Mouse (Mus musculus) CH12.LX (cell line): Measurements from ENCODE around the gene Thoc6. TPM values are rescaled to one million over a fixed set of nuclear protein-coding genes. Genes with fewer than 3 reads are reported as not detected.
A peak's percentile ranks its signal among the peaks of the same experiment; 100 is the strongest.

ENCODE experiments used
- DNase-seq: peaks from one replicate; pipeline ENCODE4 v3.0.0-alpha.2; 2013; ENCODE audit errors: extremely low read depth
- H3K27ac ChIP-seq: 2 replicates; pipeline ENCODE4 v1.5.1; 2012; ENCODE audit warnings: low read depth, mild to moderate bottlenecking, control low read depth, moderate library complexity; ENCODE audit not compliant: insufficient read depth
- H3K27me3 ChIP-seq: replicated peaks from 2 replicates; pipeline ENCODE3; 2012; ENCODE audit warnings: inconsistent platforms
- H3K36me3 ChIP-seq, 2 experiments: replicated peaks in 1 of 2; 2 replicates each; pipeline versions ENCODE3 to v1.6.1; 2012; ENCODE audit warnings: inconsistent platforms in 1 of 2, low read length in 1 of 2, mild to moderate bottlenecking in 1 of 2, mixed read lengths in 1 of 2, moderate library complexity in 1 of 2; ENCODE audit not compliant: control insufficient read depth in 1 of 2, insufficient read depth in 1 of 2
- H3K4me1 ChIP-seq, 2 experiments: 2 replicates each; pipeline ENCODE4 v1.6.1; 2012; ENCODE audit warnings: inconsistent platforms in 1 of 2, moderate library complexity in 1 of 2; ENCODE audit not compliant: insufficient read depth in 2 of 2, control insufficient read depth in 1 of 2
- H3K4me2 ChIP-seq: 2 replicates; pipeline ENCODE4 v1.6.1; 2012; ENCODE audit warnings: low read depth, mild to moderate bottlenecking, control low read depth; ENCODE audit not compliant: poor library complexity, insufficient read depth, severe bottlenecking
- H3K4me3 ChIP-seq, 3 experiments: fragments of 150-350 bp in 1 of 3; sonication (generic) in 1 of 3; replicated peaks in 1 of 3; 2 replicates each; pipeline versions ENCODE3 to v1.5.1; 2011 to 2012; ENCODE audit warnings: low read depth in 2 of 3, low read length in 2 of 3, mild to moderate bottlenecking in 2 of 3, moderate library complexity in 2 of 3, control low read depth in 1 of 3, improper control_type of control experiment in 1 of 3, inconsistent platforms in 1 of 3, mixed read lengths in 1 of 3; ENCODE audit not compliant: poor library complexity in 1 of 3
- H3K79me2 ChIP-seq: replicated peaks from 2 replicates; pipeline ENCODE4 v1.6.1; 2012; ENCODE audit warnings: mild to moderate bottlenecking, moderate library complexity; ENCODE audit not compliant: control insufficient read depth, poor library complexity, insufficient read depth, severe bottlenecking; ENCODE audit errors: extremely low read depth
- H3K9ac ChIP-seq: 2 replicates; pipeline ENCODE4 v1.6.1; 2012; ENCODE audit warnings: low read depth, mild to moderate bottlenecking, control low read depth, moderate library complexity; ENCODE audit not compliant: insufficient read depth
- H3K9me3 ChIP-seq: replicated peaks from 2 replicates; pipeline ENCODE3; 2012; ENCODE audit warnings: low read length, inconsistent platforms, mixed read lengths
- BHLHE40 ChIP-seq: IDR thresholded peaks from 2 replicates; pipeline ENCODE4 v1.6.1; 2011; ENCODE audit warnings: mild to moderate bottlenecking, low read depth, low read length, improper control_type of control experiment
- E2F4 ChIP-seq: IDR thresholded peaks from 2 replicates; pipeline ENCODE4 v1.6.1; 2011; ENCODE audit warnings: low read depth, low read length, improper control_type of control experiment; ENCODE audit not compliant: insufficient replicate concordance
- ELF1 ChIP-seq: IDR thresholded peaks from 2 replicates; pipeline ENCODE4 v1.6.1; 2014; ENCODE audit warnings: low read depth, mild to moderate bottlenecking, inconsistent platforms, low read length, improper control_type of control experiment
- GABPA ChIP-seq: IDR thresholded peaks from 2 replicates; pipeline ENCODE4 v1.6.1; 2012; ENCODE audit warnings: low read depth, low read length, improper control_type of control experiment, inconsistent platforms; ENCODE audit not compliant: insufficient replicate concordance
- JUN ChIP-seq: IDR thresholded peaks from 2 replicates; pipeline ENCODE4 v1.6.1; 2011; ENCODE audit warnings: low read depth, mild to moderate bottlenecking, low read length, improper control_type of control experiment, moderate library complexity; ENCODE audit not compliant: insufficient read depth
- JUND ChIP-seq: conservative IDR thresholded peaks from 2 replicates; pipeline ENCODE4 v1.6.1; 2011; ENCODE audit warnings: low read depth, low read length, improper control_type of control experiment
- KAT2A ChIP-seq: IDR thresholded peaks from 2 replicates; pipeline ENCODE4 v1.6.1; 2012; ENCODE audit warnings: low read length, improper control_type of control experiment, inconsistent platforms; ENCODE audit not compliant: insufficient replicate concordance
- MAFK ChIP-seq: IDR thresholded peaks from 2 replicates; pipeline ENCODE4 v1.6.1; 2011; ENCODE audit warnings: low read length, improper control_type of control experiment; ENCODE audit not compliant: insufficient replicate concordance
- MAZ ChIP-seq: IDR thresholded peaks from 2 replicates; pipeline ENCODE4 v1.6.1; 2012; ENCODE audit warnings: low read depth, mild to moderate bottlenecking, inconsistent platforms, low read length, improper control_type of control experiment, moderate library complexity
- MEF2A ChIP-seq: IDR thresholded peaks from 2 replicates; pipeline ENCODE4 v1.6.1; 2014; ENCODE audit warnings: low read depth, mild to moderate bottlenecking, inconsistent platforms, low read length, improper control_type of control experiment, borderline replicate concordance
- NELFE ChIP-seq: IDR thresholded peaks from 2 replicates; pipeline ENCODE4 v1.6.1; 2011; ENCODE audit warnings: low read depth, low read length, improper control_type of control experiment
- PAX5 ChIP-seq: IDR thresholded peaks from 2 replicates; pipeline ENCODE4 v1.6.1; 2012; ENCODE audit warnings: low read length, inconsistent platforms, mixed read lengths
- POLR2A ChIP-seq: IDR thresholded peaks from 2 replicates; pipeline ENCODE4 v1.6.1; 2011; ENCODE audit warnings: low read depth, mild to moderate bottlenecking, improper control_type of control experiment, low read length
- RAD21 ChIP-seq: IDR thresholded peaks from 2 replicates; pipeline ENCODE4 v1.6.1; 2011; ENCODE audit warnings: low read depth, mild to moderate bottlenecking, low read length, improper control_type of control experiment, moderate library complexity
- SMC3 ChIP-seq: IDR thresholded peaks from 2 replicates; pipeline ENCODE4 v1.6.1; 2011; ENCODE audit warnings: low read depth, low read length, improper control_type of control experiment
- TCF12 ChIP-seq: IDR thresholded peaks from 2 replicates; pipeline ENCODE4 v1.6.1; 2014; ENCODE audit warnings: low read depth, mild to moderate bottlenecking, inconsistent platforms, low read length, improper control_type of control experiment
- UBTF ChIP-seq: IDR thresholded peaks from 2 replicates; pipeline ENCODE4 v1.6.1; 2012; ENCODE audit warnings: low read depth, mild to moderate bottlenecking, inconsistent platforms, low read length, improper control_type of control experiment, moderate library complexity
- USF1 ChIP-seq: IDR thresholded peaks from 2 replicates; pipeline ENCODE4 v1.6.1; 2014; ENCODE audit warnings: low read depth, mild to moderate bottlenecking, inconsistent platforms, low read length, improper control_type of control experiment
- ZC3H11A ChIP-seq: IDR thresholded peaks from 2 replicates; pipeline ENCODE4 v1.6.1; 2012; ENCODE audit warnings: low read depth, mild to moderate bottlenecking, inconsistent platforms, low read length, improper control_type of control experiment
- ZKSCAN1 ChIP-seq: IDR thresholded peaks from 2 replicates; pipeline ENCODE4 v1.6.1; 2012; ENCODE audit warnings: low read depth, inconsistent platforms, low read length, improper control_type of control experiment, borderline replicate concordance
- ZNF384 ChIP-seq: IDR thresholded peaks from 2 replicates; pipeline ENCODE4 v1.6.1; 2012; ENCODE audit warnings: low read depth, low read length, improper control_type of control experiment, inconsistent platforms
- dilution Hi-C: fragments of 300-500 bp; cut with MboI; formaldehyde crosslinking; loops from 2 replicates; pipeline ENCODE4 v1.14.3; 2020; ENCODE audit warnings: low sequenced_read_pairs; ENCODE audit not compliant: extremely low pct_unique_long_range_greater_than_20kb, extremely low pct_ligation_motif_present
- in situ Hi-C: fragments of 300-500 bp; cut with MboI; formaldehyde crosslinking; loops from 3 replicates; pipeline ENCODE4 v1.14.3; 2019; ENCODE audit warnings: low sequenced_read_pairs, low pct_ligation_motif_present, low pct_unique_long_range_greater_than_20kb, mixed read lengths
- polyA plus RNA-seq: library from polyadenylated mRNA; unstranded; fragments of >175 nt; gene quantifications from 2 replicates; pipeline ENCODE4 v1.2.1, GENCODE M21; 2012; ENCODE audit warnings: low read depth; ENCODE audit not compliant: insufficient read length
- total RNA-seq, 2 experiments: library from RNA; depleted of rRNA; stranded (reverse); fragments of 300-350 nt in 1 of 2; fragments of >200 nt in 1 of 2; gene quantifications; 2 replicates each; pipeline ENCODE4 v1.2.3; 2012 to 2014

Gene Thoc6
- total and polyA plus RNA-seq, 3 experiments = 37.4 to 41.4 (median 37.9) TPM

DNA sequence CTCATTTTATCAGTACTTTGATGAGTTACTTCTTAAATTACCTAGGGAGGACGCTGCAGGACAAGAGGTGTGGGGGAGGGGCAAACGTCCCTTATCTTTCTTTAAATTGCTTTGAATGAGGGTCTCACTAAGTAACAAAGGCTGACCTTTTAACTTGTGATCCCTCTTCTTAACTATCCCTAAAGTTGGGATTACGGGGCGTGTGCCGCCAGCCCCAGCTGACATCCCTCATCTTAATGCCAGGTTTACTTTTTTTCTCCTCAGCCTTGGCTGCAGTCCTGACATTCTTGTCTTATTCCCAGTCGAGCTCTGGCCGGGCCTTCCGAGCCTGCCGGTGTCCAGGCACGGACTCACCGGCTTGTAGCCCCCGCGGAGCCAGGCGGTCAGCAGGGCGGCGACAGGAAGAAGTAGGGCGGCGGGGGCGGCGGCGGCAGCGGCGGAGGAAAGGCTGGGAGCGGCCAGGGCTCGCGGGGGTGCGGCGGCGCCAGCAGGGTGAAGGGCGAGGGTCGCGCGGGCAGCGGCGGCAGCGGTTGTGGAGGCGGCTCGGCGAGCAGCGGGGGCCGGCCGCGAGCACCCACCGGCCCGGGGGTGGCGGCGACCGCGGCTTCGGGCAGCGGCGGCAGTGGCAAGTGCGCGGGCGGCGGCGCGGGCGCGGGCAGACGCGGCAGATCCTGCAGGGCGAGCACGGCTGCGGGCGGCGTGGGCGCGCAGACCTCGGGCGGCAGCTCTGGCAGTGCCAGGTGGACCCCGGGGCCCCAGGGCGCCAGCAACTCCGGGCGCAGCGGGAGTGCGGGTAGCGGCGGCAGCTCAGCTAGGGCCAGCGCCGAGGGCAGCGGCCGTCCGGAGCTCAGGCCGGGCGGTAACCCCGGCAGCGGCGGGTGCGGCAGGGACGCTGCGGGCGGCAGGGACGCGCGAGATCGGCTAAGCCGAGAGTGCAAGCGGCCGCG lies 25.7 kb upstream of the Thoc6 start:
- Histone ChIP-seq H3K27me3 (peaks cover 87% of the 10 kb centered on the region), H3K4me1 (peaks cover 5 to 9% of the 10 kb centered on the region in 2 experiments), H3K79me2 (no peaks in the 10 kb centered on the region), H3K4me2 (peak overlapping the region; percentile 68), H3K36me3 (no peaks in the 10 kb centered on the region), H3K9me3 (no peaks in the 10 kb centered on the region)
- dilution Hi-C loops = no loop called here
- no peak for TF ChIP-seq KAT2A
- no peak for TF ChIP-seq UBTF
- no peak for TF ChIP-seq ZC3H11A
- no peak for TF ChIP-seq BHLHE40
- no peak for TF ChIP-seq MEF2A
- no peak for TF ChIP-seq ZNF384
- no peak for TF ChIP-seq ZKSCAN1
- no peak for TF ChIP-seq PAX5
- TF ChIP-seq, all 38 proteins: peak for 0
- in situ Hi-C loops = loop anchor here (5.0 kb wide), 1 partner anchor 37 kb away; the partner anchor contains the start of gene Bicdl2
- Histone ChIP-seq H3K9ac (no peak overlapping the region), H3K4me3 (peak overlapping the region in 2 of 3 experiments; percentile 7 to 40), H3K27ac (no peak overlapping the region)
- no peak for DNase-seq

DNA sequence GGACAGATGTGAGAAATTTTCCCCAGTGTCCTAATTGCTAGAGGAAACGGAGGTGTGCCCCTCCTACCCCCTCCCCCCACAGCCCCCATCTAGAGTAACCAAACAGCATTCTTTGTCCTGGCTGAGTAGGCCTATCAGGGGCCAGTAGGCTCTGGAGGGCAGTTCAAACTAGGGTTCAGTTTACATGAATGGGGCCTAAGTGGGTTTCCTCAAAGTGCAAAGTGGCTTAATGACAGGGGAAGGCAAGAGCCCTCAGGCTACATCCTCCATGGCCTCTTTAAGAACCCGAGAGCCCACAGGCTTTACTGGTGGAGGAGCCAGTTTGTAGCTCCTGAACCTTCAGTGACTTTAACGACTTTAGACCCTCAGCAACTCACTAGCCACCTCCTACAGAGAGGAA lies 22.1 kb upstream of the Thoc6 start:
- Histone ChIP-seq H3K27ac (no peak overlapping the region), H3K27me3 (peaks cover 79% of the 10 kb centered on the region)

DNA sequence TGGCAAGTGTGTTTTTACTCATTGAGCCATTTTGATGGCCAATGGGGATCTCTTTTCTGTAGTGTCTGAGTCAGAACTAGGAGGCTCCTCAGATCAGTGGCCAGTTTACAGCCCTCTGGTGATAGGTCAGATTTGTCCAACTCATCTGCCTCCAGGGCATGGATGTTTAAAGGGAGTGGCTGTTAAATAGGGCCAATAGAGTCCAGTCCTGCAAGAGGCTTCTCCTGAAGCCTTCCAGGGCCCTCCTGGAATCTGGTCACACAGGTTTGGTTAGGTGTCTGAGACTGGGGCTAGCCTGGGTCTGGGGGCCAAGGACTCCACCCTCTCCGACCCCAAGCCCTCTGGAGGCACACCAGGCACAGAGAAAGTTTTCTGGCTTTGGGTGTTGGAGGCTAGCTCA lies 20.8 kb upstream of the Thoc6 start:
- H3K36me3 ChIP-seq = no peaks in the 10 kb centered on the region
- dilution Hi-C loops = no loop called here
- no peak overlapping the region for H3K27ac ChIP-seq

More for the DNA sequence above, 22.1 kb upstream of the Thoc6 start:
- peaks cover 5 to 9% of the 10 kb centered on the region in 2 experiments for H3K4me1 ChIP-seq
- H3K36me3 ChIP-seq = no peaks in the 10 kb centered on the region
- H3K4me2 ChIP-seq = no peak overlapping the region
- no peaks in the 10 kb centered on the region for H3K79me2 ChIP-seq
- no peak overlapping the region for H3K4me3 ChIP-seq
- in situ Hi-C loops (no loop called here), dilution Hi-C loops (no loop called here)
- no peak for DNase-seq
- TF ChIP-seq UBTF (no peak), SMC3 (no peak), JUND (no peak), GABPA (no peak), JUN (no peak), TCF12 (no peak)
- H3K9ac ChIP-seq = no peak overlapping the region
- no peaks in the 10 kb centered on the region for H3K9me3 ChIP-seq

More for the DNA sequence above, 20.8 kb upstream of the Thoc6 start:
- TF ChIP-seq NELFE (no peak), E2F4 (no peak), USF1 (no peak), RAD21 (no peak), JUND (no peak), POLR2A (no peak), MAZ (no peak), MAFK (no peak), ELF1 (no peak)
- no peak overlapping the region for H3K4me2 ChIP-seq
- H3K4me3 ChIP-seq = no peak overlapping the region
- DNase-seq = no peak
- in situ Hi-C loops = no loop called here
- peaks cover 2 to 4% of the 10 kb centered on the region in 2 experiments; a peak in 3 of 4 replicates for H3K4me1 ChIP-seq
- H3K79me2 ChIP-seq = no peaks in the 10 kb centered on the region
- no peaks in the 10 kb centered on the region for H3K9me3 ChIP-seq
- peaks cover 65% of the 10 kb centered on the region for H3K27me3 ChIP-seq
- H3K9ac ChIP-seq = no peak overlapping the region
